Mouse (Mus musculus) thymus, adult 2 months (tissue): ENCODE data around the gene Ccdc74a. TPM values are rescaled to one million over a fixed set of nuclear protein-coding genes. Genes with fewer than 3 reads are reported as not detected.
A peak's percentile ranks its signal among the peaks of the same experiment; 100 is the strongest.
"Not testable (repeated sequence)": the region's sequence is repeated elsewhere in the genome, so short reads cannot be mapped to it uniquely, and the experiment has no call there.

Experiments used
- DNase-seq: peaks from one replicate; pipeline ENCODE4 v3.0.0; 2021
- H3K27ac ChIP-seq: fragments of 200-500 bp; 2 replicates; pipeline ENCODE4 v1.5.1; 2012; ENCODE audit warnings: low read length, control low read depth; ENCODE audit not compliant: control insufficient read depth, insufficient read depth
- H3K27me3 ChIP-seq: fragments of 200-500 bp; 2 replicates; pipeline ENCODE4 v1.6.1; 2012; ENCODE audit warnings: mild to moderate bottlenecking, low read length, moderate library complexity, mixed read lengths; ENCODE audit not compliant: control insufficient read depth, insufficient read depth
- H3K36me3 ChIP-seq: fragments of 200-500 bp; 2 replicates; pipeline ENCODE4 v1.6.1; 2012; ENCODE audit warnings: mild to moderate bottlenecking, low read length, moderate library complexity; ENCODE audit not compliant: control insufficient read depth, insufficient read depth
- H3K4me1 ChIP-seq: fragments of 200-500 bp; replicated peaks from 2 replicates; pipeline ENCODE4 v1.6.1; 2012; ENCODE audit warnings: low read length; ENCODE audit not compliant: control insufficient read depth, insufficient read depth
- H3K4me3 ChIP-seq: fragments of 200-500 bp; 2 replicates; pipeline ENCODE4 v1.5.1; 2012; ENCODE audit warnings: mild to moderate bottlenecking, low read length, control low read depth, moderate library complexity; ENCODE audit not compliant: control insufficient read depth, insufficient read depth
- CTCF ChIP-seq: fragments of 200-500 bp; IDR thresholded peaks from 2 replicates; pipeline ENCODE4 v1.5.1; 2012; ENCODE audit warnings: mild to moderate bottlenecking, control low read depth, low read length, moderate library complexity, borderline replicate concordance; ENCODE audit not compliant: control insufficient read depth, poor library complexity, insufficient read depth; ENCODE audit errors: extremely low read depth
- POLR2A ChIP-seq: fragments of 200-500 bp; IDR thresholded peaks from 2 replicates; pipeline ENCODE4 v1.6.1; 2012; ENCODE audit warnings: mild to moderate bottlenecking, low read length, control low read depth, moderate library complexity; ENCODE audit not compliant: control insufficient read depth, poor library complexity, insufficient read depth; ENCODE audit errors: extremely low read depth
- WGBS: fragments of 180-500 bp; shearing (Covaris S2); methylation state at CpG from one replicate; pipeline ENCODE4 v1.1.7; 2018; 5-methylcytosine and 5-hydroxymethylcytosine counted together
- polyA plus RNA-seq: library from polyadenylated mRNA; depleted of rRNA; stranded (reverse); fragments of >200 nt; gene quantifications from 2 replicates; pipeline ENCODE4 v1.2.3, GENCODE M21; 2012; rRNA removed

The Ccdc74a gene
- 0.50 and 0.61 TPM in 2 replicates for polyA plus RNA-seq

- H3K4me1 ChIP-seq, result peaks cover 12% of the 10 kb centered on the region
- no peak for TF ChIP-seq CTCF
- TF ChIP-seq POLR2A, result no peak
- H3K27ac ChIP-seq, result no peak within 1 kb of the TSS
- H3K4me3 ChIP-seq, result peak within 1 kb of the TSS; percentile 40
- 5% methylated on average over 65 of the region's 65 CpGs for WGBS
- peaks cover 12% of the 10 kb centered on the region; the same call in 1 of the 2 replicates for H3K36me3 ChIP-seq
- DNase-seq, result peak; percentile 73
- no peaks in the 10 kb centered on the region for H3K27me3 ChIP-seq
These were observed at the start of gene Ccdc74a for GRCm38 (mm10) chr16:17646310-17647114. Gene Ccdc74a, plus strand, starts transcription at chr16:17646470.

- WGBS, result 64% methylated on average over 3 of the region's 3 CpGs
- DNase-seq, result no peak
- Histone ChIP-seq H3K27ac (no peak overlapping the region), H3K4me1 (no peaks in the 10 kb centered on the region), H3K36me3 (no peaks in the 10 kb centered on the region), H3K27me3 (no peaks in the 10 kb centered on the region), H3K4me3 (no peak overlapping the region)
- TF ChIP-seq CTCF (no peak), POLR2A (no peak)
These were observed 45.2 kb upstream of the Ccdc74a start for GRCm38 (mm10) chr16:17600944-17601562.

DNA sequence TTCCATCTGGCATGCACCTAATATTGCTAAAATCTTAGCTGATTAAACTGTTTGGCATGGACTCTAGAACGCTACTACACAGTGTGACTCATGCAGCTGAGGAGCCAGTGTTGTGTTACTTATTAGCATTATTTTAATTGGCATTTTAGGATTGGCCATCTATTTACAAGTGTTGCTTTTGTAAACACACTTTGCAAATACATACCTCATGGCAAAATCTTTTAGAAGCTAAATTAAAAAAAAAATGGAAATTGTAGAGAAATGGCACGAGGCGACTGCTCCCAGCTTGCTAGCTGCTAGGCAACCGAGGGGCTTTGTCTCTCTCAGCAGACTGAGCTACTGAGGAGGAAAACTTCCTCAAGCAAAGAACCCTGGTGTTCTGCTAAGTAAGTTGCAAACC, 41.3 kb upstream of the Ccdc74a start:
- Histone ChIP-seq H3K27me3 (no peaks in the 10 kb centered on the region), H3K4me3 (no peak overlapping the region), H3K27ac (no peak overlapping the region), H3K4me1 (no peaks in the 10 kb centered on the region), H3K36me3 (no peaks in the 10 kb centered on the region)
- no peak for DNase-seq
- TF ChIP-seq CTCF (no peak), POLR2A (no peak)
- 80% methylated on average over 4 of the region's 4 CpGs for WGBS

GRCm38 (mm10) chr16:17605684-17606083, 40.6 kb upstream of the Ccdc74a start:
- WGBS, result 87% methylated on average over 5 of the region's 5 CpGs
- Histone ChIP-seq H3K27ac (no peak overlapping the region), H3K4me3 (no peak overlapping the region), H3K36me3 (no peaks in the 10 kb centered on the region), H3K4me1 (no peaks in the 10 kb centered on the region), H3K27me3 (no peaks in the 10 kb centered on the region)
- no peak for TF ChIP-seq CTCF
- no peak for TF ChIP-seq POLR2A
- DNase-seq, result no peak

GRCm38 (mm10) chr16:17611383-17611782, 34.9 kb upstream of the Ccdc74a start:
- H3K4me3 ChIP-seq, result no peak overlapping the region
- H3K4me1 ChIP-seq, result no peaks in the 10 kb centered on the region
- H3K27me3 ChIP-seq, result no peaks in the 10 kb centered on the region
- 61% methylated on average over 4 of the region's 4 CpGs for WGBS
- H3K36me3 ChIP-seq, result no peaks in the 10 kb centered on the region
- DNase-seq, result no peak
- TF ChIP-seq CTCF (no peak), POLR2A (no peak)
- no peak overlapping the region for H3K27ac ChIP-seq

DNA sequence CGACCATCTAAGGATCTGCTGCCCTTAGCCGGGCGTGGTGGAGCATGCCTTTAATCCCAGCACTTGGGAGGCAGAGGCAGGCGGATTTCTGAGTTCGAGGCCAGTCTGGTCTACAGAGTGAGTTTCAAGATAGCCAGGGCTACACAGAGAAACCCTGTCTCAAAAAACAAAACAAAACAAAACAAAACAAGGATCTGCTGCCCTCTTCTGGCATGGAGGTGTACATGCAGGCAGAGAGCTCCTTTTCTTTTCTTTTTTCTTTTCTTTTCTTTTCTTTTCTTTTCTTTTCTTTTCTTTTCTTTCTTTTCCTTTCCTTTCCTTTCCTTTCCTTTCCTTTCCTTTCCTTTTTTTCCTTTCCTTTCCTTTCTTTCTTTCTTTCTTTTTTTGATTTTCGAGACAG, 31.5 kb upstream of the Ccdc74a start:
- H3K36me3 ChIP-seq, H3K4me1 ChIP-seq, H3K27me3 ChIP-seq, DNase-seq, H3K4me3 ChIP-seq, H3K27ac ChIP-seq: not testable (repeated sequence)
- 90% methylated on average over 6 of the region's 6 CpGs for WGBS

GRCm38 (mm10) chr16:17616212-17616611, 30.1 kb upstream of the Ccdc74a start:
- H3K4me3 ChIP-seq, result no peak overlapping the region
- H3K4me1 ChIP-seq, result peaks cover 4% of the 10 kb centered on the region
- H3K27me3 ChIP-seq, result no peaks in the 10 kb centered on the region
- TF ChIP-seq CTCF (no peak), POLR2A (no peak)
- H3K27ac ChIP-seq, result no peak overlapping the region
- DNase-seq, result no peak
- 51% methylated on average over 5 of the region's 5 CpGs for WGBS
- no peaks in the 10 kb centered on the region for H3K36me3 ChIP-seq
